Mouse (Mus musculus): ENCODE data around the gene H2-T22.
A peak's percentile ranks its signal among the peaks of the same experiment; 100 is the strongest.

Gene H2-T22

DNA sequence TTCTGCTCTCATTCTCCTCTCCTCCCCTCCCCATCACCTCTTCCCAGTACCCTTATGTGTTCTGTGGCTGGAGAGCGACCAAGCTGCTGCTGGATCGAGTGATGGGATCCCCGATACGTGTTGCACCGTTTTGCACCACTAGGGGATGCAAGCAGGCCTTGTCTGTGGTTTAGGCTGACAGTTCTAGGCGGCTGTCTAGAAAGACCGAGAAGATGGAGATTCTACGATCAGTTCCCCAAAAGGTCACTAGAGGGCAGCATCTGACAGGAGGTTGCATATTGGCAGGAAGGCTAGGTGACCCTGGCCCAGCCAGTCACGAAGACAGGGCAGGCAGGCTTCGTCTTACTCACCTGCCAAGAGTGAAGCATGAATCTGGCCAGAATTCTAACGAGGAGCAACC lies 45.6 kb downstream of the H2-T22 start:
- DNase-seq, result peak; percentile 95 to 98

GRCm38 (mm10) chr17:35994879-35995240 lies 47.7 kb downstream of the H2-T22 start:
- DNase-seq, result no peak

GRCm38 (mm10) chr17:35994175-35994878 lies 48.2 kb downstream of the H2-T22 start:
- peak; percentile 86 to 89 for DNase-seq

DNA sequence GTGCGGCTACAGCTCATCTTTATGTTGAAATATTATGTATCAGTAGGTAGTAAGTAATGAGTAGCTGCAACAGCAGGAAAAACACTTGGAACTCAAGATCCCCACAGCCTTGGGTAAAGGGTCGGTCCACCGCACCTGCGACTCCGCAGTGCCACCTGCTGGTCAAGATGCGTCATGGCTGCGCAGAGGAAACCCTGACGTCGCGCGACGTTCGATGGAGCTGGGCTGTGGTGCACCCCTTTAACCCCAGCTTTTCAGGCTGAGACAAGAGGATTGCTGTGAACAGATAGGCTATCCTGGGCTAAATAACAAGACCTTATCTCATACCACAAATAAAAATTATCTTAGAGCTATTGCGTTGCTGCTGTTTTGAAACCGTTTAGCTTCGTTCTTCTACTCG lies 48.9 kb downstream of the H2-T22 start:
- peak; percentile 75 to 81 for DNase-seq

DNA sequence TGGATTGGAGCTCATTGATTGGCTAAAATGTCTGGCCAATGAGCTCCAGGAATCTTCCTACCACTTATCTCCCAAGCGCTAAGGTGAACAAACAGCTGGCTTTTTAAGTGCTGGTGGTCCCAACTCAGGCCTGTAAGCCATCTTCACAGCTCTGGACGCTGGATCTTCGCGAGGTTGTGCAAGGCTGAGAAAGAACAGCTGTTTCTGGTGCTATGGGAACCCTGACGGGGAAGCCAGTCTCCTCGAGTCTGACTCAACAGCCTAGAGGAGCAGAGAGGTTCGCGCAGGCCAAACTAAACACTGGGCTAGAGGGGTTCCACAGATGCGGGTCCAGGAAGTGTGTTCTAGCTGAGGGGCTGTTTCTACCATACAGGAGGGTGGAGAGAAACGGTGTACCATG lies 50.8 kb downstream of the H2-T22 start:
- DNase-seq, result no peak
